Mouse (Mus musculus) intestine, postnatal 0 days (tissue): ENCODE measurements at regions not wholly inside any gene's neighbourhood (a gene's known extent, or its start where the extent isn't known, plus 50 kb on each side); places are given as distances from the start of the nearest gene placed in this dataset.

ENCODE experiments used
- ATAC-seq: fragments of 200-750 bp; cut with Nextera tagmentation; 2 replicates; pipeline ENCODE4 v1.8.0; 2017; ENCODE audit warnings: mild to moderate bottlenecking, moderate TSS enrichment, moderate library complexity
- H3K27ac ChIP-seq: fragments of 300-500 bp; sonication (generic); 2 replicates; pipeline ENCODE4 v1.5.1; 2014; ENCODE audit warnings: mild to moderate bottlenecking, low read depth, low read length, moderate library complexity
- H3K27me3 ChIP-seq: fragments of 300-500 bp; sonication (generic); replicated peaks from 2 replicates; pipeline ENCODE4 v1.6.1; 2014; ENCODE audit warnings: low read length, mixed read lengths; ENCODE audit not compliant: control insufficient read depth, insufficient read depth
- H3K36me3 ChIP-seq: fragments of 300-500 bp; sonication (generic); 2 replicates; pipeline ENCODE4 v1.6.1; 2014; ENCODE audit warnings: mild to moderate bottlenecking, moderate library complexity; ENCODE audit not compliant: control insufficient read depth, insufficient read depth
- H3K4me1 ChIP-seq: fragments of 300-500 bp; sonication (generic); replicated peaks from 2 replicates; pipeline ENCODE4 v1.6.1; 2014; ENCODE audit warnings: antibody characterized with exemption, low read length, mixed read lengths; ENCODE audit not compliant: control insufficient read depth, insufficient read depth
- H3K4me2 ChIP-seq: fragments of 300-500 bp; sonication (generic); replicated peaks from 2 replicates; pipeline ENCODE4 v1.6.1; 2014; ENCODE audit warnings: low read depth, mild to moderate bottlenecking, moderate library complexity
- H3K4me3 ChIP-seq: fragments of 300-500 bp; sonication (generic); 2 replicates; pipeline ENCODE4 v1.5.1; 2014; ENCODE audit warnings: low read depth, low read length
- H3K9ac ChIP-seq: fragments of 300-500 bp; sonication (generic); 2 replicates; pipeline ENCODE4 v1.6.1; 2014; ENCODE audit warnings: mild to moderate bottlenecking, low read depth, low read length
- H3K9me3 ChIP-seq: fragments of 300-500 bp; sonication (generic); 2 replicates; pipeline ENCODE4 v1.6.1; 2016; ENCODE audit warnings: mixed run types; ENCODE audit not compliant: control insufficient read depth
- CTCF ChIP-seq: sonication (generic); IDR thresholded peaks from 2 replicates; pipeline ENCODE4 v1.5.1; 2016; ENCODE audit warnings: low read depth, mild to moderate bottlenecking, control low read depth, antibody characterized with exemption, moderate library complexity
- WGBS: fragments of 180-500 bp; shearing (Covaris S2); extraction: QIAGEN DNeasy Blood & Tissue Kit; methylation state at CpG from one replicate; pipeline ENCODE4 v1.1.7; 2014; 5-methylcytosine and 5-hydroxymethylcytosine counted together

GRCm38 (mm10) chr13:50973379-50973778 lies 127.3 kb upstream of the Spin1 start:
- Histone ChIP-seq H3K4me3 (no peak overlapping the region), H3K27ac (no peak overlapping the region), H3K9me3 (no peaks in the 10 kb centered on the region), H3K36me3 (no peaks in the 10 kb centered on the region), H3K4me2 (no peak overlapping the region), H3K27me3 (no peaks in the 10 kb centered on the region), H3K9ac (no peak overlapping the region), H3K4me1 (no peaks in the 10 kb centered on the region)
- no peak for TF ChIP-seq CTCF
- no peak for ATAC-seq
- WGBS: 60% methylated on average over 8 of the region's 8 CpGs

- Histone ChIP-seq H3K4me2 (no peak overlapping the region), H3K9me3 (no peaks in the 10 kb centered on the region), H3K4me1 (no peaks in the 10 kb centered on the region), H3K36me3 (no peaks in the 10 kb centered on the region), H3K9ac (no peak overlapping the region), H3K27me3 (no peaks in the 10 kb centered on the region), H3K4me3 (no peak overlapping the region), H3K27ac (no peak overlapping the region)
- ATAC-seq: no peak
- TF ChIP-seq CTCF: no peak
- WGBS: 54% methylated on average over 12 of the region's 12 CpGs
Measured at GRCm38 (mm10) chr13:50975306-50975920, 125.3 kb upstream of the Spin1 start.

- no peaks in the 10 kb centered on the region for H3K4me1 ChIP-seq
- H3K9me3 ChIP-seq: no peaks in the 10 kb centered on the region
Measured at GRCm38 (mm10) chr13:50982005-50982404, 118.7 kb upstream of the Spin1 start.

GRCm38 (mm10) chr13:50982990-50983389 lies 117.7 kb upstream of the Spin1 start:
- no peaks in the 10 kb centered on the region for H3K36me3 ChIP-seq
- H3K27me3 ChIP-seq: no peaks in the 10 kb centered on the region
- no peaks in the 10 kb centered on the region for H3K4me1 ChIP-seq
- peak; percentile 16; the same call in 1 of the 2 replicates for TF ChIP-seq CTCF
- no peak overlapping the region for H3K4me3 ChIP-seq
- 61% methylated on average over 10 of the region's 10 CpGs for WGBS
- H3K9me3 ChIP-seq: no peaks in the 10 kb centered on the region
- no peak overlapping the region for H3K4me2 ChIP-seq
- no peak for ATAC-seq
- no peak overlapping the region for H3K9ac ChIP-seq
- no peak overlapping the region for H3K27ac ChIP-seq

More at GRCm38 (mm10) chr13:50982005-50982404, 118.7 kb upstream of the Spin1 start:
- Histone ChIP-seq H3K27ac (no peak overlapping the region), H3K4me3 (no peak overlapping the region), H3K36me3 (no peaks in the 10 kb centered on the region), H3K4me2 (no peak overlapping the region), H3K27me3 (no peaks in the 10 kb centered on the region), H3K9ac (no peak overlapping the region)
- no peak for ATAC-seq
- 48% methylated on average over 1 of the region's 1 CpGs for WGBS
- TF ChIP-seq CTCF: no peak

- Histone ChIP-seq H3K4me2 (no peak overlapping the region), H3K27me3 (no peaks in the 10 kb centered on the region), H3K36me3 (no peaks in the 10 kb centered on the region), H3K4me1 (no peaks in the 10 kb centered on the region), H3K9me3 (no peaks in the 10 kb centered on the region), H3K4me3 (no peak overlapping the region), H3K9ac (no peak overlapping the region), H3K27ac (no peak overlapping the region)
- TF ChIP-seq CTCF: no peak
- no peak for ATAC-seq
- WGBS: 70% methylated on average over 9 of the region's 9 CpGs
Measured at GRCm38 (mm10) chr13:50991726-50992432, 108.8 kb upstream of the Spin1 start.

- TF ChIP-seq CTCF: no peak
- no peak overlapping the region for H3K4me3 ChIP-seq
- WGBS: 73% methylated on average over 4 of the region's 4 CpGs
- H3K4me2 ChIP-seq: no peak overlapping the region
- H3K9me3 ChIP-seq: no peaks in the 10 kb centered on the region
- no peak overlapping the region for H3K27ac ChIP-seq
- H3K9ac ChIP-seq: no peak overlapping the region
- no peaks in the 10 kb centered on the region for H3K36me3 ChIP-seq
- no peak for ATAC-seq
- H3K4me1 ChIP-seq: no peaks in the 10 kb centered on the region
- no peaks in the 10 kb centered on the region for H3K27me3 ChIP-seq
Measured at GRCm38 (mm10) chr13:50999738-51000137, 100.9 kb upstream of the Spin1 start.
